Mouse (Mus musculus) thymus, postnatal 36 days (tissue): Measurements from ENCODE around the gene Med11.
"Not testable (repeated sequence)": the region's sequence is repeated elsewhere in the genome, so short reads cannot be mapped to it uniquely, and the experiment has no call there.

Experiments used
- DNase-seq, 2 experiments: peaks; one replicate each; pipeline ENCODE4 v3.0.0; 2022; ENCODE audit warnings: mixed read lengths in 2 of 2

Med11 gene

DNA sequence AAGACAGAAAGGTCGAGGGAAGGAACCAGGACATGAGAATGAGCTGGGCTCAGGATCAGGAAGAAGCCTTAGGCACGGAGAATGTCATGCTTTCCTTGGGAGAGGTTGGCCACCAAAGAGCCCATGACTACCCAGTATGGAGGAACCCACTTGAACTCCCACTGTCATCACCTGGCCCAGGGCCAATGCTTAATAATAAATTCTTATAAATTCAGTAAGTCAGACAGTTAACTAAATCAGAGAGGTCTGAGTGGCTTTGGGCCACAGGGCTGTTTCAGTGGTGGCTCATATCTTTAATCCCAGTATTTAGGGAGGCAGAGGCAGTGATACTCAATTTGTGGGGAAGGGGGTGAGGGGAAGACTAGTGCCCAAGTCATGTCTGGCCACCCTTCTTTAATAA is 793 bp upstream of the Med11 start:
- DNase-seq: no peak

DNA sequence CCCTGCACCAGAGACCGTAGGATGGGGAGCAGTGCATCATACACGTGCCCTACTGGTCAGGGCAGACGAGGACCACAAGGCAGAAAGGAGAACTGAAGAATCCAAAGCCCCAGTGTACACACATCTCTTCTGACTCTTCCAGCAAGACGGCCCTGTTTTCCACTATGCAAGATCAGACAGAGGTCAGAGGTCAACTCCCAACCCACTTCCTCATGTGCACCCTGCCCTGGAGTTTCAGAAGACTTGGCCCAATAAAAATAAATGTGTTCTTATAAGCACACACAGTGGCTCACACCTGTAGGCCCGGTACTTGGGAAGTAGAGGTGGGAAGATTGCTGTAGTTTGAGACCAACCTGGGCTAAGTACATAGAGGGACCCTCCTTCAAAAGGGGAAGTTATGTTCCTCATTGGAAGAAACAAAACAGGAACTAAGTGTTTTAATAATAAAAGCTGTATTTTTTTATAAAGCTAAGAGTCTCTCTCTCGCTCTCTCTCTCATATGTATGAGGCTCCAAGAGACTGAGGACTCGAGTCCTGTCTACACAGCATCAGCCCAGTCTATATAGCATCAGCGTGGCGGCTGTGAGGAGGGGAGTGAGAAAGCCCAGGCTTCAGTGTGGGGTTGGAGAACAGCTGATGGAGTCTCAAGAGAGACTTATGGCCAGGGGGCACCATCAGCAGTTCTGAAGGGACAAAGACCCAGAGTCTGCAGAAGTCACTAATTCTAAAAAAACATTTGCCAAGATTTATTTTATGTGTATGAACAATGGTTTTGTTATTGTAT is 1.7 kb downstream of the Med11 start:
- no peak for DNase-seq

DNA sequence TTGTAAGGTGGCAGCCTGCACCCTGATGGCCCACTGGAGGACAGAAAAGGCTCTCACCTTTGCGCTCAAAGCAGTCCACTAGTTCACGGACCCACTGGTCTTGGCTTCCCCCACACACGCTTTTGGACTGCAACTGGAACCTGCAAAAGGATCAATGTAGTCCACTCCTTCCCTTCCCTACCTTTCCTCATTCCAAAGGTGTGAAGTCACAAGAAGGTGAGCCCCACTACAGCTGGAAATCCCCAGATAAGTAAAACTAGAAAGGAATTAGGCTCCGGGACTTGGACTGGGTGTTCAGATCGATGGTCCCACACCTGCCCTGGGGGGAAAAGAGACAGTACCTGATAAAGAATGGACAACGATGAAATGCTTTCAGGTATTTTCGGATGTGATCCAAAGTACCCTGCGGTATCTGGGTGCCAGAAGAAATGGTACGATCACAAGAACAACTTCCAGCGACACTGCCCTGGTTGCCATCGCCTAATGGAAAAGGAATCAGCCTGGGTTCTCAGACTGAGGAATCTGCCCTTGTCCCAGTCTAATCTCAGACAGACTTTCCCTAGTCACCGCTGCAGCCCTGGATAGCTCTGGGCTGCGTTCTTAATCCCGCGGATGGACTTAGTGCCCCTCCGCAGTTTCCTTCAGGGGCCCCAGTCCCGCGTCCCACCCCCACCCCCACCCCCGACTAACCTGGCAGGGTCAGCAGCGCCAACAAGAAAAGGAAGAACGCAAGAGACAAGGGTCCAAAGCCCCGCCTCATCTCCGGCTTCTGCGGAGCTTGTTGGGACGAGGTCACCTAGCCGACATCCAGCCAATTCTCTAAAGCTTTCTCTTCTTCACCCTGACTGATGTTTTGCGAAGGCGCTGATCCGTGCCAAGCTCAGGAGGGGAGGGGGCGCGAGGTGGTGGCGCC is 7.2 kb downstream of the Med11 start, which contains the start of gene Zmynd15:
Gene Zmynd15, plus strand, starts transcription at position 746 of the 913 bp plus-strand sequence.
- no peak for DNase-seq

DNA sequence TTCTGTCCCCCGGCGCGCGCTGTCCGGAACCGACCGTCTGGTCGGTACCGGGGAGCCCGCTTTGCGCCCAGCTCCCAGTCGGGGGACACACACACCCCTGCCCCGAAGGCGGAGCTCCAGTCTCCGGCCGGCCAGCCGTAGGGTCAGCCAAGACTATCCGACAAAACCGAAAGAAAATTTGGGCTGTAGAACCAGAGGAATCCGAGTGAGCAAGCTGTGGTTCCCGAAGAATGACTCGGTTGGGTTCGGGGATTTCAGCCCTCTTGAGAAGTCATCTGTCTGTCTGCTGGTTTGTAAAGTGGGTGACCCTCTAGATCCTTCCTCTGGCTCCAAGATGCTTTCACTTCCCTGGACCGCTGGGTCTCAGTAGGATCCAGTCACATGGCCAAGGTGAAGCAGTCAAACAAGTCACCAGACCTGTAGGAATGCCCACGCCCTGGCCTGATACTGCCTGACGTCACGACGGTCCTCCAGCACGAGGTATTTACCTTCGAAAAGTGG is 7.9 kb downstream of the Med11 start, which contains the start of gene Cxcl16:
Gene Cxcl16, minus strand, starts transcription at position 384 of the 501 bp plus-strand sequence.
- no peak for DNase-seq

DNA sequence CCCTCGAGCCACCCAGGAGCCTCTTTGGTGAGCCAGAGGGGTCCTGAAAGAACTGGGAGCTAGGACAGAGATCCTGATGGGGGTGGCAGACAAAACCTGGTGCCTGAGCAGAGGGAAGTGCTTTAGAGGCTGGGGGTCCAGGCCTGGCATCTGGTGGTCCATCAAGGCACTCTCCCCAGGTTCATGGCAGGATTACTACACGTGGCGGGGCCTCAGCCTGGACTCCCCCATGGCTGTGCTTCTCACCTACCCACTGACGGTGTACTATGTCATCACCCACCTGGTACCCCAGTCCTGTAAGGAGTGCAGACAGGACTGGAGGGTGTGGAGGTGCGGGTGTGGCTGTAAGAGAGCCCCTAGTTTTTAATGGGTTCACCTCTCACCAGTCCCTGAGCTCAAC is 12.3 kb downstream of the Med11 start:
- DNase-seq: no peak

DNA sequence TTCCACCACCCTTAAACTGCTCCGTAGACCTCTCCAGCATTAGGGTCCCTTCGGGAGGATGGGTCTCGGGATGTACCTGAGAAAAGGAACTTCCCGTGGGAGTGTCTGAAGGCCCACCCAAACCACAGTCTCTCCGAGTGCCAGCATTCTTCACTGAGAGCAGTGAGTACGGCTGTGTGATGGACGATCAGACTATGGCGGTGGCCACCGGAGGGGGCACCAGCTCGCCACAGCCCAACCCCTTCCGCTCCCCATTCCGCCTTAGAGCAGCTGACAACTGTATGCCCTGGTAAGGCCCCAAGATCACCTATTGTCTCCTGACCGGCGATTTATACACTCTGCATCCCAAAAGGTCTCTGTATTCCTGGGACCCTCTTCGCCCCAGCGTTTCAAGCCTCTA is 13.5 kb downstream of the Med11 start:
- no peak for DNase-seq

DNA sequence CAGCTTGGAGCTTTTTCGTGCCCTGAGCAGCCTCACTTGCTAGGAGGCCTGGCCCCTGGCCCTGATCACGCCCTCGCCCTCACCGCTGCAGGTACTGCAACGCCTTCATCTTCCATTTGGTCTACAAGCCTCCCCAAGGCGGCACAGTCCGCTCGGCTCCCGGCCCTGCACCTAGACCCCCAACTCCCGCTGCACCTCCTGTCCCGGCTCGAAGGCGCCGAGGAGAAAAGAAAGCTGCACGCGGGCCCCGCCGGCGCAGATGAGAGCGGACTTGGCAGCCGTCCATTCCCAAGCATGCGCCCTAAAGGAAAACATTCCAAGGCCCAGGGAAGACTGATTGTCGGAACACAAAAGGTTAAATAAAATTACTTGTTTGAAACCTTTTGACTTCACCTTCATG is 14.1 kb downstream of the Med11 start:
- no peak for DNase-seq

DNA sequence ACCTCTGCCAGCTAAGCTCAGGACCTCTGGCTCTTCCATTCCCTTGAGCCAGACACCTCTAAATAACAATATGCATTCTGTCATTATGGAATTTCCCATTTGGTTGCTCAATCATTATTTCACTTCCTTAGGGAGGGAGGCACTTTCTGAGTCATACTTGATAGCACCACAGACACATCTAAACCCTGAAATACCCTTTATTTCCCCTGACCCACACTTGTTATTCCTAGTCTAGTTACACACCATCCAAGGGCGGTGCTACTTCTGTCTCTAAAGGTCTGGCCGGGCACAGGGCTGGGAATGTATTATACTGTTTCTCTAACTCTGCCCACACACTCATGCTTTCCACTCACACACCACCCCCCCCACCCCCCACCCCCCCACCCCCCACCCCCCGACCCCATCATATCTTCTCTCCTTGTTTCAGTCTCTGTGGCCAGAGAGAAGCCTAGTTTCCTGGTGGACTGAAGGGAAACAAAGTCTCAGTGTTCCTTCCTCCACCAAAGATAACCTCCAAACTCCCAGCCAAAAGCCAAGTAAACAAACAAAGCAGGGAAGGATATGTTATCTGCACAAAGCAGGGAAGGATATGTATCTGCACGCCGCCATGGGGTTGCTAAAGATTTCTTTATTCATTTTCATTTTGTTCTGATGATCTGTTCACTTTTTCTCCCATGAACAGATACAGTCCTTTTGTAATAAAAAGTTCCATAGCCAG is 16.3 kb downstream of the Med11 start:
- DNase-seq: no peak

DNA sequence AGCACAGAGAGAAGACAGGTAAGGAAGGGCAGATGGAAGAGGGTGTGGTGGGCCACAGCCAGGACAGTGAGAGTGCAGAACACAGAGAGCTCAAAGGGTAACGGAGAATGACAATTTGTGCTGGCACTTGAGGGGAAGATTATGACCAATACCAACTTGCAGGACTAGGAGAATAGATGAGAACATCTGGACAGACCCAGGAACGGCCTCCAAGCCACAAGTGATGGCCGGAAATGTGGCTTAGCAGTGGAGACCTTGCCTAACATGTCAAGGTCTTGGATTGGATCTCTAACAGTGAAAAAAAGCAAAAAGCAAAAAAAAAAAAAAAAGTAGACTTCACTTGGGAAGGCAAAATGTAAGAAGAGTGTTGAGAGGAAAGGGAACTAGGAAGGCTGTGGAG is 18.0 kb downstream of the Med11 start:
- DNase-seq: no peak

DNA sequence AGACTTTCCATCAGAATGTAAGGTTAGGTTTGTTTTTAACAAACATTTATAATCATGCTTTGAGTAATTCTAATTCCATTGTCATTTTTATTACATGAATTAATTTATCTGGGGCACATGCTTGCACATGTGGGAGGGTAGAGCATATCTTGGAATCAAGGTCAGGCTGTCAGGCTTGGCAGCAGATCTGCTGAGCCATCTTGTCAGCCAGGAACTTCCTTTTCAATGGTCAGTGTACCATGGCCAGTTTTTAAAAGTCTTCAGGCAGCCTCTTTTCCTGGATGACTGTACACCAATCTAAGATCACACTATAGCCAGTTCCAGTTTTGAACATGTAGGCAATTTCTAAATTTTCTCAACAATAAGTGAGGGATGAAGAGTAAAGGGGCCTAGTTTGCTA is 21.0 kb downstream of the Med11 start:
- no peak for DNase-seq

DNA sequence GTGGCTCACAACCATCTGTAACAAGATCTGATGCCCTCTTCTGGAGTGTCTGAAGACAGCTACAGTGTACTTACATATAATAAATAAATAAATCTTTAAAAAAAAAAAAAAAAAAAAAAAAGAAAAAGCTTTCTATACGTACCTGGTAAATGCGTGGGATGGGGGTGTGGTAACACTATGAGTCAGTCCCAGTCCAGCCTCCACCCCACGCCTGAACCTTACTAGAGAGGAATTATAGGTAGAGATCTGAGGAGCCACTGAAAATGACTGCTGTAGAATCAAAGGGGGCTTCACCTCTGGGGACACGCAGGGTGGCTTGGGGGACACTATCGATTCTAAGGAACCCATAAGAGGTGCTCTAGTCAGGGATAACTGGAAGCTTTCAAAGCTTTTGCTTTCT is 21.6 kb downstream of the Med11 start:
- not testable (repeated sequence) for DNase-seq

DNA sequence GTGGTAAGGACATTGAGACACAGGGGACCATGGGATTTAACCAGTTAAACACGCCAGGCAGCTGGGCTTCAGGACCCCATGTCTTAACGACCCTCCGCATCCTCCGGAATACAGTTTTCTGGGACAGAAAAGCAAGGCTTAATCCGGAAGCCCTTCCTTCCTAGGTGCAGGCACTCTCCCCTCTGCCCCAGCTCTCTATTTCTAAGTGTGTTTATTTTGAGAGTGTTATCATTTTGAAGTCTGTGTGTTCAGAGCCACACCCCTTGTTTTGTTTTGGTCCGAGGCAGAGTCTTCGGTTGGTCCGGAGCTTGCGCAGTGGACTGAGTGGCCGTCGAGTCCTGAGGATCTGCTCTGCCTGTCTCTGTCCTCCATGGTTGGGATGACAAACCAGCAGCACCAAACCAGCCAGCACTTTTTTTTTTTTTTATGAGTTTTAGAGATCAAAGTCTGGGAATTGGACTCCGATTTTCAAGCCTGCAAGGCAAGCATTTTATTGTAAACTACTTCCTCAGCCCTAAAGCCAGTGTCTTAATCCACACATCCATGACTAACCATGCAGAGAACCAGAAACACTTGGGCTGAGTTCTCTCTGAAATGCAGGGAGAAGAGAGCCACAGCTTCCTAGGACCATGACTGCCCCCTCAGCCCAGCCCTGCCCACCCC is 23.3 kb downstream of the Med11 start:
- DNase-seq: no peak

DNA sequence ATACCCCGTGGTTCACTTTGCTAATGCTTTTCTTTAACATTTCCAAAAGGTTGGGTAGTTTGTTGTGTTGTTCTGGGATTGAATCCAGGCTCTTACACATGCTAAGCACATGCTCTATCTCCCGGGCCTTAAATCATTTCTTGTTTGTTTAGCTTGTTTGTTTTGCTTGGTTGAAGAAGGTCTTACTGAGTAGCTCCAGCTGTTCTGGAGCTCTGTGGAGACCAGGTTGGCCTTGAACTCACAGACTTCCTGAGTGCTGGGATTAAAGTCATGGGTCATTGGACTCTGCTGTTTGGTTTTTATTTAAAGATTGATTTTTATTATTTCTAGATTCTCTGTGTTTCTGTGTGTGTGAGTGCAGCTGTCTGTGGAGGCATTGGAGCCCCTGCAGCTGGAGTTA is 33.8 kb downstream of the Med11 start:
- DNase-seq: no peak

DNA sequence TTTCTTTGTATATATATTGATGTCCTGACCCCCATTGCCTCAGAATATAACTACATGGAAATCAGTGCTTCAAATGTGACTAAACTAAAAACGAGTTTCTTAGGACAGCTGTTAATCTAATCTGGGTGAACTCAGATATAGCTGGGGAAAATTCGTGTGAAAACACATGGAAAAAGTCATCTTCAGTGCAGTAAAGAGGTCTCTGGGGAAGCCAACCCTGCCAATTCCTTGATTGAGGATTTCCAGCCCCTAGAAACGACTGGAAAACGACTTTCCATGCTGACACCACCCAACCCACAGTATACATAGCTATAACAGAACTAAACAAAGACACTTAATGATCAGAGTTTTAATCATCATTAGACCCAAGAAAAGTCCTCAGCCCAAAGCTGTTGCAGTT is 36.1 kb downstream of the Med11 start:
- DNase-seq: no peak

DNA sequence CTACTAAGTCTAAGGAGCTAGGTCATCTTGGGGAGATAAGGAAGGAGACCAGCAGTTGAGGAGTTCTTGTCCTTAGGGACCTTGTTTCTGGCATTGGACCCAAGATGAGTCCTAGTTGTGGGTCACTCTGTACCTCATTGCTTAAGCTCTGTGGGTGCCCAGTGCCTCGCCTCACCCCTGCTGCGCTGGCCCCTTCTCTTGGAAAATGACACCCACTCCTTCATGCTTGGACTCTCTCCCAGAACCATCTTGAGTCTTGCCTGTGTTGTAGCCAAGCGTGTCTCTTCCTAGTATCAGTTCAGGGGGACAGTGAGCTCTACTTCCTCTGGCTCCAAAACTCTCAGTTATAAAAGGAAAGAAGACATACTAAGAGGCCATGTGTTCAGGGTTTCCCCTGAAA is 37.4 kb downstream of the Med11 start:
- no peak for DNase-seq

DNA sequence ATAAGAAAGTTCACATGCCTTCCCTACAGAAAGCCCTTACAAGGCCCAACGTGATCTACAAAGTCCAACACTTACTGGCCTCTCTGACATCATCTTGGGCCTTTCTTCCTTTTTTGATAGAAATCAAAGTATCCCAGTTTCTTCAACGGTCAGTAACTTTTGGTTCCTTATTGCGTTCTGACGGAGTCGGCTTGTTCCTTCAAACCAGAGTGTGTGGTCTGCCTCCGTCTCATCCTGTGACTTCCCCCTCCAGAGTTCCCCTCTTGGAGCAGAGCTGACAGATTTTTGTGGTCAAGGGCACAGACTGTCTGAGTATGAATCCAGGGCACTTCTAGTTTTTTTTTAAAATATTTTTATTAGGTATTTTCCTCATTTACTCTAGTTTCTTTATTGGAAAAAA is 38.0 kb downstream of the Med11 start:
- no peak for DNase-seq

DNA sequence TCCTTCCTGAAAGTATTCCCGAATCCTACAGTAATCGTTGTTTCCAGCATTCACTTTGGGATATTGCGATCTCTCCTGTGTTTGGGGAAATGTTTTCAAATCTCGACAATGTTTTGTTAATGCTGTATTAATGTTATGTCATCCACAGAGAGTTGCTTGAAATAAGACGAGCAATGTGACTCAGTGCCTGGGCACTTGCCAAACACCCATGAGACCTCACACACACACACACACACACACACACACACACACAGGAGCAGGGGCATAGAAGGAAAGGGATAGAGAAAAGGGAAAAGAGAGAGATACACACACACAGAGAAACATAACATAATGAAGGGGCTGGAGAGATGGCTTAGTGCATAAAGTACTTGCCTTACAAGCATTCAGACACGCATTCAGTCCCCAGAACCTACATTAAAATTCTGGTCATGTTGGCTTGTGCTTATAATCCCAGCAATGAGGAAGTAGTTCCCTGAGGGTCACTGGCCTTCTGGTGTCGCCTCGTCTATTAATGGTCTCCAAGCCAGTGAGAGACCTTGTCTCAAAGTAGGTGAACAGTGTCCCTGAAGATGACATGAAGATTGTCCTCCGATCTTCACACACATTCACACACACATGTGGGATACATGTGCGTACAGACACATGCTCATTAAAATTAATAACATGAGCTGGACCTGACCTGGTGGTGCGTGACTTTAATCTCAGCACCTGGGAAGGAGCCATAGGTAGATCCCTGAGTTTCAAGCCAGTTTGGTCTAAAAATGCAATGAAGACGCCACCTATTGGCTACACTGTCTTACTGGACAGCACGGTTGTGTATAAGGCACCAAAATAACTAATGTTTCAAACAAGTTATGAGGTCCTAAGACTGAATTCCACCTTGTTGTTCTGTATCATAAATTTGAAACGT is 48.1 kb downstream of the Med11 start:
- DNase-seq: no peak

DNA sequence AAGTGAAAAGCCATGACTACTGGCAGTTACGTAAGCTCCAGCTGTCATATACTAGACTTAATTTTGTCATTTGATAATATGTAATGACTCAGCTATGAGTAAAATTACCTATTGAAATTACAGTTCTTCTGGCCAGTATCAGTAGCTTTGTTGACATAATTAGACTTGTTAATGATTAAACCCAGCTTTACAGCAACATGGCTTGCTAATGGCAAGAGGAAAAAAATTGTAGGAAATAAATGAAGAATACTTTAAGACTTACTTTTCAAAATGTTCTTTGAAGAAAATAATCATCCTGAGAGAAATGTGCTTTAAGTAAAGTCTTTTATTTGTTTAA is 48.7 kb downstream of the Med11 start:
- DNase-seq: no peak

DNA sequence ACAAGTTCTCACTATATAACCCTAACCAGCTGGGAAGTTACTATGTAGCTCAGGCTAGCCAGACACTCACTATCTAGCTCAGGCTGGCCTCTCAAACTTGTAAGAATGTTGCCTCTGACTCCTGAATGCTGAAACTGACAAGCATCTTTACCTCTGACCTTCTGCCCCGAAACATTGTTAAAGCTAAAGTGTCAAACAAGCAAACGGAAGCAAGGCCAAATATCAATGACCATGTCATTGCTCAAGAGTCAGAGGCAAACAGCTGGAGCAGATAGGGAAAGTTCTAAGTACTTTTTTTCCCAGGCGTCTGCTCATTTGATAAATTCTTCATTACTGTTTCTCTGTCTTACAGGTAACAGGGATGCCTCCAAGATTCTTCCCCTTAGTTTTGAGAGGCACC is 50.3 kb downstream of the Med11 start:
- no peak for DNase-seq
